Mouse (Mus musculus): Measurements from ENCODE around the gene Nin. TPM values are rescaled to one million over a fixed set of nuclear protein-coding genes. Genes with fewer than 3 reads are reported as not detected.

Gene Nin
- polyA plus RNA-seq, 1 experiment from 2014 or later = 7.9 TPM

DNA sequence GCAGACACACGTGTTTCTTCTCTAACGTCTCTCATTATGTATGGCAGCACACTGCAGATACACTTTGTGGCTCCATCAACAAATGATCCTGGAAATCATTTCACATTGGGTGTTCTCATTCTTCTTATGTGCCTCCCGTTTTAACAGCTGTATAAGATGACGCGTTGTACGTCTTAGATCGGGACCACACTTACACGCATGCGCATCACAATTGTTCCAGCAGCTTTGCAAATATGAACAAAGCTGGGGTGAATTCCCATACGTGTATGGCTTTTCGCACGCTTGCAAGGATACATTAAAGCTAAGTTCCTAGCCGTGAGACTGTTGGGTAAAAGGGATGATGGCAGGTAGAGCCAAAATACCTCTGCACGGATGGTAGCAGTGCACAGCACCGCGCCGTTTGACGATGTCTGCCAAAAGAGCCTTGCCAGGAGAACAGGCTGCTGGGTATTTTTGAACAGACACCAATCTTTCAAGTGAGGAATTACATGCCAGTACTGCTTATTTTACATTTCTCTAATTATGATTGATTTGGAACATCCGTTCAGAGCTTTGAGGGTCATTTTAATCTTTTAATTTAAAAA lies 76.7 kb downstream of the Nin start:
- WGBS = 91% methylated on average over 19 of the region's 19 CpGs
- Histone ChIP-seq H3K9ac (ENCODE audit: low read length) (no peak overlapping the region), H3K27me3 (ENCODE audit: control insufficient read depth, insufficient read depth, low read length) (no peaks in the 10 kb centered on the region), H3K4me1 (ENCODE audit: control insufficient read depth, insufficient read depth, low read length) (no peaks in the 10 kb centered on the region), H3K4me3 (ENCODE audit: low read length) (no peak overlapping the region), H3K36me3 (ENCODE audit: control insufficient read depth, insufficient read depth) (peaks cover 44% of the 10 kb centered on the region), H3K9me3 (replicated peaks; ENCODE audit: control insufficient read depth, low read length) (no peaks in the 10 kb centered on the region), H3K27ac (ENCODE audit: low read length) (no peak overlapping the region), H3K4me2 (ENCODE audit: low read depth, low read length) (no peak overlapping the region)
- ATAC-seq (replicated peaks; ENCODE audit: extremely low read depth, insufficient read depth, low FRiP score) = no peak

- H3K27ac ChIP-seq (ENCODE audit: low read length) = no peak overlapping the region
- H3K36me3 ChIP-seq (ENCODE audit: control insufficient read depth, insufficient read depth) = peaks cover 33% of the 10 kb centered on the region
- H3K27me3 ChIP-seq (ENCODE audit: control insufficient read depth, insufficient read depth, low read length) = no peaks in the 10 kb centered on the region
- ATAC-seq (replicated peaks; ENCODE audit: extremely low read depth, insufficient read depth, low FRiP score) = no peak
- H3K4me1 ChIP-seq (ENCODE audit: control insufficient read depth, insufficient read depth, low read length) = no peaks in the 10 kb centered on the region
- no peak overlapping the region for H3K4me2 ChIP-seq (ENCODE audit: low read depth, low read length)
- H3K4me3 ChIP-seq (ENCODE audit: low read length) = no peak overlapping the region
- no peak overlapping the region for H3K9ac ChIP-seq (ENCODE audit: low read length)
- no peaks in the 10 kb centered on the region for H3K9me3 ChIP-seq (replicated peaks; ENCODE audit: control insufficient read depth, low read length)
Observed at GRCm38 (mm10) chr12:70026233-70026632, 87.3 kb downstream of the Nin start.

DNA sequence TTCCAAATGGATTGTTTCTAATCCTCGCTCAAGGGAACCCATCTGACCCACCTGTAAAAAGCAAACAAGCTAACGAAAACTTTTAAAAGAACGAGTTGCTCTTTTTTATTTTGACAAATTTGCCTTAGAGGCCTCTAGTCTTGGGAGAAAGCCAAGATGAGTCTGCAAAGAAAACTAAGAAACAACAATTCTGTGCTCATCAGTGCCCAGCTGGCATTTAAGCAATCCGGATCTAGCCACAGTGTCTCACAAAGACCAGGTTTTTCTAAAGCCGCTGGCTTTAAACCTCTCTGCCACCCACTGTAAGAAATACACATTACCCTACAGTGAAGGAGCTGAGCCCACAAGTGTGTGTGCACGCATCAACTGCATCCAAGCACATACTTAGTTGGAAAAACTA lies 88.1 kb downstream of the Nin start:
- H3K9me3 ChIP-seq (replicated peaks; ENCODE audit: control insufficient read depth, low read length) = no peaks in the 10 kb centered on the region
- no peak overlapping the region for H3K27ac ChIP-seq (ENCODE audit: low read length)
- no peaks in the 10 kb centered on the region for H3K27me3 ChIP-seq (ENCODE audit: control insufficient read depth, insufficient read depth, low read length)
- no peak overlapping the region for H3K9ac ChIP-seq (ENCODE audit: low read length)
- ATAC-seq (replicated peaks; ENCODE audit: extremely low read depth, insufficient read depth, low FRiP score) = no peak
- H3K4me2 ChIP-seq (ENCODE audit: low read depth, low read length) = no peak overlapping the region
- no peaks in the 10 kb centered on the region for H3K4me1 ChIP-seq (ENCODE audit: control insufficient read depth, insufficient read depth, low read length)
- H3K36me3 ChIP-seq (ENCODE audit: control insufficient read depth, insufficient read depth) = peaks cover 35% of the 10 kb centered on the region
- WGBS = 94% methylated on average over 6 of the region's 6 CpGs
- H3K4me3 ChIP-seq (ENCODE audit: low read length) = no peak overlapping the region

DNA sequence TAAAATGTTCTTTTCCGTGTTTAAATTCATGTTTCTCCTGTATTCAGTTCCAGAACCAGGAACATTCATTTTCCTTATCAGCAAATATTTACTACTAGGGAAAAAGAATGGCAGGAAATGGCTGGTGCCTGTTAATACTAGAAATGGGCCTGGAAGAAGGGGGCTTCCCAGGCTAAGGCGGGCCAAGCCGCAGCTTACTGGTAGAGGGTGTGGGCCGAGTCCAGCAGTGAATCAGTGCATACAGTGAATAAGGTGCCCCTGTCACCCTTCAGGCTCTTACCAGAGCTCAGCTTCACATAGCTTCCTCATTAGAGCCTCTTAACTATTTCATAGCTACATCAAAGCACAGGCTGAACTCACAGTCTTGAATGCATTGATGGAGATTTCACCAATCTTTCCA lies 89.9 kb downstream of the Nin start:
- Histone ChIP-seq H3K36me3 (ENCODE audit: control insufficient read depth, insufficient read depth) (peaks cover 30% of the 10 kb centered on the region), H3K9me3 (replicated peaks; ENCODE audit: control insufficient read depth, low read length) (no peaks in the 10 kb centered on the region), H3K9ac (ENCODE audit: low read length) (no peak overlapping the region), H3K27me3 (ENCODE audit: control insufficient read depth, insufficient read depth, low read length) (no peaks in the 10 kb centered on the region), H3K4me1 (ENCODE audit: control insufficient read depth, insufficient read depth, low read length) (no peaks in the 10 kb centered on the region), H3K4me2 (ENCODE audit: low read depth, low read length) (no peak overlapping the region), H3K27ac (ENCODE audit: low read length) (no peak overlapping the region), H3K4me3 (ENCODE audit: low read length) (no peak overlapping the region)
- 71% methylated on average over 4 of the region's 4 CpGs for WGBS
- no peak for ATAC-seq (replicated peaks; ENCODE audit: extremely low read depth, insufficient read depth, low FRiP score)

DNA sequence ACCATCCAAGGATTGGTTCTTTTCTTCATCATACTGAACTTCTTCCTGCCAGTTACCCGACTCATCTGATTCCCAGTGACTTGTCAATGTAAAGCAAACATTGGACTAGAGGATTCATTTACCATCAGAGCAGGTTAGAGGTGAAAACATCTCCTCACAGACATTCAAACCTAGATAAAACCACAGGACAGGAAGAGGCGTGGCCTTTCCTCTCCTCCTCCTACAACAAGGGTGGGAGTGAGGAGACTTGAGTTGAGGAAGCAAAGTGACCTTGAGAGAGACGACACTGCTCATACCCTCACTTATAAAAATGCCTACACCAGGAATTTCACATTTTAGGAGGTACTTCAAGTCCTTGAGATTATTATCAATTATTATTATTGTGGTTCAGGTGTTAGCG lies 95.4 kb downstream of the Nin start:
- WGBS = 69% methylated on average over 4 of the region's 4 CpGs
- Histone ChIP-seq H3K4me2 (ENCODE audit: low read depth, low read length) (no peak overlapping the region), H3K9ac (ENCODE audit: low read length) (no peak overlapping the region), H3K27me3 (ENCODE audit: control insufficient read depth, insufficient read depth, low read length) (no peaks in the 10 kb centered on the region), H3K4me3 (ENCODE audit: low read length) (no peak overlapping the region), H3K27ac (ENCODE audit: low read length) (no peak overlapping the region), H3K4me1 (ENCODE audit: control insufficient read depth, insufficient read depth, low read length) (peaks cover 9% of the 10 kb centered on the region; the same call in 1 of the 2 replicates), H3K36me3 (ENCODE audit: control insufficient read depth, insufficient read depth) (peaks cover 25% of the 10 kb centered on the region), H3K9me3 (replicated peaks; ENCODE audit: control insufficient read depth, low read length) (no peaks in the 10 kb centered on the region)
- no peak for ATAC-seq (replicated peaks; ENCODE audit: extremely low read depth, insufficient read depth, low FRiP score)

GRCm38 (mm10) chr12:70015936-70016335 lies 97.6 kb downstream of the Nin start:
- 31% methylated on average over 4 of the region's 4 CpGs for WGBS
- H3K9ac ChIP-seq (ENCODE audit: low read length) = no peak overlapping the region
- no peak overlapping the region for H3K4me3 ChIP-seq (ENCODE audit: low read length)
- H3K27me3 ChIP-seq (ENCODE audit: control insufficient read depth, insufficient read depth, low read length) = no peaks in the 10 kb centered on the region
- H3K9me3 ChIP-seq (replicated peaks; ENCODE audit: control insufficient read depth, low read length) = peaks cover 2% of the 10 kb centered on the region
- peak overlapping the region; percentile 74 for H3K27ac ChIP-seq (ENCODE audit: low read length)
- peak; percentile 55; the same call in 1 of the 2 replicates for ATAC-seq (replicated peaks; ENCODE audit: extremely low read depth, insufficient read depth, low FRiP score)
- H3K36me3 ChIP-seq (ENCODE audit: control insufficient read depth, insufficient read depth) = peaks cover 31% of the 10 kb centered on the region
- H3K4me2 ChIP-seq (ENCODE audit: low read depth, low read length) = peak overlapping the region; percentile 14; the same call in 1 of the 2 replicates
- peaks cover 9% of the 10 kb centered on the region; the same call in 1 of the 2 replicates for H3K4me1 ChIP-seq (ENCODE audit: control insufficient read depth, insufficient read depth, low read length)

DNA sequence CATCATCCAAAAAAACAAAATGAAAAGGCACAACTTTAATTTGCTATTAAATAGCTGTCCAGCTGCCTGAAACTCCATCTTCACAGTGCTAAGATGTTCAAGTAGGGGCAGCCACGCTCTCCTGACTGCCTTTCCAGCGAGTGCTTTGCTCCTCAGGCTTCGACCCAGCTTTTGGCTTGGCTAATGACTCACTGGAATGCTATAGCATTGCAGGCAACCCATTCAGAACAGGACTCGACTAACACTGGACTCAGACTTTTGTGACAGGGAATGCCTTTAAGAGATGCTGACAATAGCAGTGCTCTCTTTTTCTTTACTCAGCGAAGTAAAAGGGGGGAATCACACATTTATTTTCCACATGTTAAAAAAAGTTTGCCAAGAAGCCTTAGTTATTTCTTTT lies 101.8 kb downstream of the Nin start:
- H3K4me3 ChIP-seq (ENCODE audit: low read length) = no peak overlapping the region
- no peak overlapping the region for H3K4me2 ChIP-seq (ENCODE audit: low read depth, low read length)
- H3K36me3 ChIP-seq (ENCODE audit: control insufficient read depth, insufficient read depth) = peaks cover 22% of the 10 kb centered on the region
- H3K27ac ChIP-seq (ENCODE audit: low read length) = no peak overlapping the region
- ATAC-seq (replicated peaks; ENCODE audit: extremely low read depth, insufficient read depth, low FRiP score) = no peak
- H3K9me3 ChIP-seq (replicated peaks; ENCODE audit: control insufficient read depth, low read length) = peaks cover 4% of the 10 kb centered on the region
- no peak overlapping the region for H3K9ac ChIP-seq (ENCODE audit: low read length)
- no peaks in the 10 kb centered on the region for H3K27me3 ChIP-seq (ENCODE audit: control insufficient read depth, insufficient read depth, low read length)
- 74% methylated on average over 5 of the region's 5 CpGs for WGBS
- H3K4me1 ChIP-seq (ENCODE audit: control insufficient read depth, insufficient read depth, low read length) = peaks cover 9% of the 10 kb centered on the region; the same call in 1 of the 2 replicates

DNA sequence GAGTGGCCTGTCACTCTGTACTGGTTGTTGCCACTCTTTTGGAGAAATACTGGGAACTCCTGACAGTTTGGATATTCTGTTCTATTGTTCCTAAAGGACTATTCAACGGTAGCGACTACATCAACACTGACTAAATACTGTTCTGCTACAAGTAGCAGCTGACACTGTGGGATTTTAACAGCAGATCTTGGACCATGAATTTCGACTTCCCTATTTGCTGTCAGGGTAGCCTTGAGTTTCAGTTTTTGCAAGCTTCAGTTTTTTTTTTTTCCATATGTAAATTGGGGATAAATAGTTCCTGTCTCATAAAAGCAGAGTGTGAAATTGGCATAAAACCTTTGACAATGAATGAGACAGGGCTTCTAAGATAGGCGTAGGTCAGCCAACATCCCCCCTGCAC lies 103.2 kb downstream of the Nin start:
- peaks cover 4% of the 10 kb centered on the region for H3K9me3 ChIP-seq (replicated peaks; ENCODE audit: control insufficient read depth, low read length)
- ATAC-seq (replicated peaks; ENCODE audit: extremely low read depth, insufficient read depth, low FRiP score) = no peak
- WGBS = 89% methylated on average over 4 of the region's 4 CpGs

DNA sequence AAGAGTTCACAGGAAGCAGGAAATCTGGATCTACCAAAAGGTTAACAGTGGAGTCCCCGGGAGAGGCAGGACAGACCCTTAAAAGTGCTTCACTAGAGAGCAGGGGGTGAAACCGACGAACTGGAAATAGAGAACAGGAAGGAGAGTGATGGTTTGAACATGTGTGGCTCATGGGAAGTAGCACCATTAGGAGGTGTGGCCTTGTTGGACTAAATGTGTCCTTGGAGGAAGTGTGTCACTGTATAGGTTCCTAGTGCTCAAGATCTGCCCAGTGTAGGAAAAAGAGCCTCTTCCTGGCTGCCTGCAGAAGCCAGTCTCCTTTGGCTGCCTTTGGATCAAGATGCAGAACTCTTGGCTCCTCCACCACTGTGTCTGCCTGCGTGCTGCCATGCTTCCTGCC lies 108.4 kb downstream of the Nin start:
- WGBS = 68% methylated on average over 4 of the region's 4 CpGs
- no peak overlapping the region for H3K4me2 ChIP-seq (ENCODE audit: low read depth, low read length)
- no peak overlapping the region for H3K27ac ChIP-seq (ENCODE audit: low read length)
- no peaks in the 10 kb centered on the region for H3K36me3 ChIP-seq (ENCODE audit: control insufficient read depth, insufficient read depth)
- no peaks in the 10 kb centered on the region for H3K4me1 ChIP-seq (ENCODE audit: control insufficient read depth, insufficient read depth, low read length)
- H3K27me3 ChIP-seq (ENCODE audit: control insufficient read depth, insufficient read depth, low read length) = no peaks in the 10 kb centered on the region
- ATAC-seq (replicated peaks; ENCODE audit: extremely low read depth, insufficient read depth, low FRiP score) = no peak
- no peaks in the 10 kb centered on the region for H3K9me3 ChIP-seq (replicated peaks; ENCODE audit: control insufficient read depth, low read length)
- no peak overlapping the region for H3K9ac ChIP-seq (ENCODE audit: low read length)
- H3K4me3 ChIP-seq (ENCODE audit: low read length) = no peak overlapping the region

More for the DNA sequence above, 103.2 kb downstream of the Nin start:
- 0 out of 2 replicates have a peak, but pooled peaks cover 1% of the 10 kb centered on the region for H3K4me1 ChIP-seq (ENCODE audit: control insufficient read depth, insufficient read depth, low read length)
- no peak overlapping the region for H3K27ac ChIP-seq (ENCODE audit: low read length)
- H3K27me3 ChIP-seq (ENCODE audit: control insufficient read depth, insufficient read depth, low read length) = no peaks in the 10 kb centered on the region
- no peak overlapping the region for H3K4me2 ChIP-seq (ENCODE audit: low read depth, low read length)
- H3K36me3 ChIP-seq (ENCODE audit: control insufficient read depth, insufficient read depth) = peaks cover 22% of the 10 kb centered on the region
- no peak overlapping the region for H3K4me3 ChIP-seq (ENCODE audit: low read length)
- no peak overlapping the region for H3K9ac ChIP-seq (ENCODE audit: low read length)
